In genomic region chr11:48818346-48818745, GRCm38 (mm10) we compare ENCODE assay signal across 8 mouse cellular contexts. TPM values are rescaled to one million over a fixed set of nuclear protein-coding genes. Genes with fewer than 3 reads are reported as not detected.
A peak's percentile ranks its signal among the peaks of the same experiment; 100 is the strongest.
DNase-seq lines count a peak whose midpoint lies in the region; ATAC-seq and TF ChIP-seq lines count a peak whose summit lies in the region.

No protein-coding gene starts in this region.

- no peaks in the 10 kb centered on the region for H3K9me3 ChIP-seq in G1E (replicated peaks)
- no peaks in the 10 kb centered on the region for H3K9me3 ChIP-seq in forebrain, postnatal 0 days (ENCODE audit: low read length)

- H3K4me3 ChIP-seq in G1E (ENCODE audit: low read depth, low read length), result peak overlapping the region; percentile 99
- peak overlapping the region; percentile 88 for H3K4me3 ChIP-seq in forebrain, postnatal 0 days (ENCODE audit: low read depth, low read length)
- peak overlapping the region; percentile 62 for H3K4me3 ChIP-seq in layer of hippocampus, adult 2 months
- H3K4me3 ChIP-seq in lung, adult 2 months (replicated peaks; ENCODE audit: extremely low read depth, low read depth, low read length), result peak overlapping the region; percentile 50

- peak overlapping the region; percentile 93; the same call in 1 of the 2 replicates for H3K27ac ChIP-seq in forebrain, postnatal 0 days (ENCODE audit: low read depth, low read length)
- peak overlapping the region; percentile 100 for H3K27ac ChIP-seq in layer of hippocampus, adult 2 months

- H3K27me3 ChIP-seq in G1E (ENCODE audit: insufficient read depth, low read length), result no peaks in the 10 kb centered on the region
- no peaks in the 10 kb centered on the region for H3K27me3 ChIP-seq in forebrain, postnatal 0 days (ENCODE audit: insufficient read depth, low read length)

- no peak overlapping the region; the same call in 1 of the 2 replicates for H3K9ac ChIP-seq in forebrain, postnatal 0 days

- H3K4me1 ChIP-seq in G1E (ENCODE audit: insufficient read depth, low read depth, low read length), result peaks cover 61% of the 10 kb centered on the region
- peaks cover 12% of the 10 kb centered on the region; the same call in 1 of the 2 replicates for H3K4me1 ChIP-seq in forebrain, postnatal 0 days (ENCODE audit: insufficient read depth)
- H3K4me1 ChIP-seq in lung, adult 2 months (ENCODE audit: control insufficient read depth, insufficient read depth, low read length), result peaks cover 7% of the 10 kb centered on the region

- no peak for TF ChIP-seq POLR2A in lung, adult 2 months (IDR thresholded peaks at IDR 0.05; ENCODE audit: borderline replicate concordance, extremely low read depth, low read depth, low read length)

- ATAC-seq in G1E (ENCODE audit: extremely low read depth, insufficient number of reproducible peaks, low FRiP score, poor library complexity, severe bottlenecking), result no peak
- no peak for ATAC-seq in forebrain, postnatal 0 days
- peak; percentile 45 for ATAC-seq in neutrophil, adult 5-6 weeks (ENCODE audit: extremely low read depth, insufficient number of reproducible peaks, low FRiP score, poor library complexity, severe bottlenecking)

- H3K4me2 ChIP-seq in forebrain, postnatal 0 days (ENCODE audit: low read depth), result peak overlapping the region; percentile 56

- WGBS in forebrain, postnatal 0 days, result under 1% methylated on average over 16 of the region's 16 CpGs
- WGBS in lung, adult 2 months, result under 1% methylated on average over 16 of the region's 16 CpGs

- H3K36me3 ChIP-seq in G1E (replicated peaks), result peaks cover 27% of the 10 kb centered on the region
- peaks cover 6% of the 10 kb centered on the region; the same call in 1 of the 2 replicates for H3K36me3 ChIP-seq in forebrain, postnatal 0 days (ENCODE audit: insufficient read depth)

- TF ChIP-seq CTCF in G1E (IDR thresholded peaks at IDR 0.05; ENCODE audit: low read depth, low read length), result no peak
- no peak for TF ChIP-seq CTCF in forebrain, postnatal 0 days (IDR thresholded peaks at IDR 0.05; ENCODE audit: low read depth)
- no peak for TF ChIP-seq CTCF in layer of hippocampus, adult 2 months (conservative IDR thresholded peaks at IDR 0.05)
- TF ChIP-seq CTCF in lung, adult 2 months (IDR thresholded peaks at IDR 0.05; ENCODE audit: insufficient read depth, low read length), result no peak

- no peak for DNase-seq in G1E (ENCODE audit: low spot score)
- DNase-seq in cerebellum, adult 18-20 months, result peak; percentile 79 to 91
- DNase-seq in forebrain, postnatal 0 days, result peak; percentile 97
- DNase-seq in heart, postnatal 4 days, result peak; percentile 86
- peak; percentile 85 to 89 for DNase-seq in layer of hippocampus, adult 2 months (ENCODE audit: low spot score in 2 of 2)
- DNase-seq in lung, adult 2 months, result peak; percentile 79
- DNase-seq in thymus, adult 18-20 months, result peak; percentile 50 to 70

RNA-seq across cellular contexts. Expression of gene Trim41, which starts 1.2 kb away (rescaled TPM):
- 13.8 and 20.2 TPM in 2 replicates for total RNA-seq in G1E (2014; fragmentation: Nextera tagmentation)
- 55.5 and 56.5 TPM in 2 replicates for total RNA-seq in G1E (2017)
- 50.4 and 56.6 TPM in 2 replicates for polyA plus RNA-seq in G1E (2012)
- 42.2 and 47.1 TPM in 2 replicates for total RNA-seq in forebrain, postnatal 0 days (2014; rRNA removed)
- 4.4 TPM in 2 replicates for polyA plus RNA-seq in forebrain, postnatal 0 days (2015; fragmentation: Nextera tagmentation; extraction: Ambion mirVana)
- 10 to 100 TPM; 36.0 to 40.1 TPM for total RNA-seq in heart, postnatal 4 days (2021)
- 10 to 100 TPM; 56.8 to 61.5 TPM for total RNA-seq in layer of hippocampus, adult 2 months (2021)
- polyA plus RNA-seq in lung, adult 2 months (2012; rRNA removed), result 28.9 and 32.4 TPM in 2 replicates
- total RNA-seq in neutrophil, adult 5-6 weeks (2017), result 90.7 and 108 TPM in 2 replicates

RNA-seq across cellular contexts. Expression of gene Trim7, which starts 7.6 kb away (rescaled TPM):
- total RNA-seq in G1E (2014; fragmentation: Nextera tagmentation) (1.2 and 4.0 TPM in 2 replicates), G1E (2017) (2.3 and 3.0 TPM in 2 replicates)
- 0.59 and 0.67 TPM in 2 replicates for polyA plus RNA-seq in G1E (2012)
- total RNA-seq in forebrain, postnatal 0 days (2014; rRNA removed), result 5.6 and 9.5 TPM in 2 replicates
- polyA plus RNA-seq in forebrain, postnatal 0 days (2015; fragmentation: Nextera tagmentation; extraction: Ambion mirVana), result 1.9 and 2.5 TPM in 2 replicates
- total RNA-seq in heart, postnatal 4 days (2021), result 1 to 10 TPM; 5.3 to 5.5 TPM
- 1 to 10 TPM; 2.6 to 2.8 TPM for total RNA-seq in layer of hippocampus, adult 2 months (2021)
- polyA plus RNA-seq in lung, adult 2 months (2012; rRNA removed), result 7.8 and 11.6 TPM in 2 replicates
- total RNA-seq in neutrophil, adult 5-6 weeks (2017), result 167 and 205 TPM in 2 replicates

RNA-seq across cellular contexts. Expression of gene Gm12184, which starts 8.1 kb away (rescaled TPM):
- total RNA-seq in G1E (2014; fragmentation: Nextera tagmentation) (22.1 and 22.5 TPM in 2 replicates), G1E (2017) (15.3 and 16.3 TPM in 2 replicates)
- polyA plus RNA-seq in G1E (2012), result 47.2 and 49.5 TPM in 2 replicates
- 8.0 and 9.3 TPM in 2 replicates for total RNA-seq in forebrain, postnatal 0 days (2014; rRNA removed)
- 3.7 and 5.0 TPM in 2 replicates for polyA plus RNA-seq in forebrain, postnatal 0 days (2015; fragmentation: Nextera tagmentation; extraction: Ambion mirVana)
- 1 to 10 TPM; 4.8 to 5.1 TPM for total RNA-seq in heart, postnatal 4 days (2021)
- 1 to 10 TPM in 1 of 2 experiments, under 1 TPM in 1; 0.79 to 1.3 TPM for total RNA-seq in layer of hippocampus, adult 2 months (2021)
- polyA plus RNA-seq in lung, adult 2 months (2012; rRNA removed), result 5.3 TPM in 2 replicates
- 4.2 and 8.0 TPM in 2 replicates for total RNA-seq in neutrophil, adult 5-6 weeks (2017)

RNA-seq across cellular contexts. Expression of gene Rack1, which starts 18.2 kb away (rescaled TPM):
- 2,186 and 2,188 TPM in 2 replicates for total RNA-seq in G1E (2014; fragmentation: Nextera tagmentation)
- 1,964 and 2,298 TPM in 2 replicates for total RNA-seq in G1E (2017)
- polyA plus RNA-seq in G1E (2012), result 2,955 and 7,700 TPM in 2 replicates
- total RNA-seq in forebrain, postnatal 0 days (2014; rRNA removed), result 1,021 and 1,323 TPM in 2 replicates
- polyA plus RNA-seq in forebrain, postnatal 0 days (2015; fragmentation: Nextera tagmentation; extraction: Ambion mirVana), result 368 and 466 TPM in 2 replicates
- total RNA-seq in heart, postnatal 4 days (2021), result 100 to 1,000 TPM; 642 to 663 TPM
- total RNA-seq in layer of hippocampus, adult 2 months (2021), result 100 to 1,000 TPM; 226 to 240 TPM
- 1,286 and 1,489 TPM in 2 replicates for polyA plus RNA-seq in lung, adult 2 months (2012; rRNA removed)
- 756 and 779 TPM in 2 replicates for total RNA-seq in neutrophil, adult 5-6 weeks (2017)

RNA-seq across cellular contexts. Expression of gene Irgm1, which starts 53.1 kb away (rescaled TPM):
- total RNA-seq in G1E (2014; fragmentation: Nextera tagmentation) (39.3 and 44.2 TPM in 2 replicates), G1E (2017) (73.5 and 75.4 TPM in 2 replicates)
- polyA plus RNA-seq in G1E (2012), result 2.3 and 2.9 TPM in 2 replicates
- 3.0 and 6.7 TPM in 2 replicates for total RNA-seq in forebrain, postnatal 0 days (2014; rRNA removed)
- 3.5 and 4.9 TPM in 2 replicates for polyA plus RNA-seq in forebrain, postnatal 0 days (2015; fragmentation: Nextera tagmentation; extraction: Ambion mirVana)
- total RNA-seq in heart, postnatal 4 days (2021), result 1 to 10 TPM; 6.2 to 7.6 TPM
- 1 to 10 TPM; 3.6 to 4.3 TPM for total RNA-seq in layer of hippocampus, adult 2 months (2021)
- 7.3 and 11.5 TPM in 2 replicates for polyA plus RNA-seq in lung, adult 2 months (2012; rRNA removed)
- total RNA-seq in neutrophil, adult 5-6 weeks (2017), result 78.9 and 82.9 TPM in 2 replicates

Comparison
In these comparisons a context has a peak if more than half of its experiments do, and no peak if none do; other contexts are left out.
1. RNA of gene Trim7, which starts 7.6 kb away (total RNA-seq): 167 to 205 TPM in neutrophil, adult 5-6 weeks; 5.6 to 9.5 TPM in forebrain, postnatal 0 days, 5.3 to 5.5 TPM in heart, postnatal 4 days, 1.2 to 4.0 TPM in G1E and 2.6 to 2.8 TPM in layer of hippocampus, adult 2 months; every median in the first group is over 10 times any median in the second.
2. Peak in every context shown above with its lines, with median percentiles within 50 percentile points of each other: H3K4me3 ChIP-seq.